Comparison of ENCODE assay signal across 25 mouse cellular contexts in the genomic region with DNA sequence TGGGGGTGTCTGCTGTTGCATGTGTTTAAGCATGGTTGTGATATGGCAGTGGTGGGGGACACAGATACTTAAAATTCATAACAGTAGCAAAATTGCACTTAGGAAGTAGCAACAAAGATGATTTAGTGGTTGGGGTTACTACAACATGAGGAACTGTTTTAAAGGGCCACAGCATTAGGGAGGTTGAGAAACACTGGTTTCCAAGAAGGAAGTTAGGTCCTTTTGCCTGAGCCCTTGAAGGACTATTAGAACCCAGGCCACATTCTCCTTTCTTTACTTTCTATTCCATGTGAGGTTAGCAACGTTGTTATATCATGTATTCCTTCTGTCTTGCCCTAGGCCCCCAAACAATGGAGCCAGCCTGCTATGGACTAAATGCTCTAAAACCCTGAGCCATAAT.
A peak's percentile ranks its signal among the peaks of the same experiment; 100 is the strongest.
DNase-seq lines count a peak whose midpoint lies in the region; ATAC-seq lines count a peak whose summit lies in the region.
"Had no signal": no experiment of that assay in that cellular context is flagged by ENCODE, and none has a peak within 500 bp of the region (broad histone marks: within the 10 kb centered on the region; RNA-seq: fewer than 3 reads in every experiment).

No protein-coding gene starts in this region.

- H3K9ac ChIP-seq in kidney, embryonic 15.5 days = no peak overlapping the region
- H3K9ac ChIP-seq: forebrain, postnatal 0 days; heart, embryonic 12.5 days; heart, embryonic 15.5 days; hindbrain, embryonic 12.5 days; hindbrain, embryonic 15.5 days had no signal

- peak overlapping the region; percentile 44 for H3K27ac ChIP-seq in macrophage
- no peak overlapping the region for H3K27ac ChIP-seq in kidney, embryonic 15.5 days
- no peak overlapping the region for H3K27ac ChIP-seq in hindbrain, embryonic 10.5 days
- H3K27ac ChIP-seq: forebrain, embryonic 10.5 days; gastrocnemius, adult 2 months; heart, embryonic 15.5 days; hindbrain, embryonic 12.5 days; hindbrain, embryonic 15.5 days had no signal

- peaks cover 55% of the 10 kb centered on the region; the same call in 1 of the 2 replicates for H3K79me2 ChIP-seq in macrophage (ENCODE audit: inconsistent target)

- 8% methylated on average over 1 of the region's 1 CpGs for WGBS in macrophage (ENCODE audit: missing documents)
- 84% methylated on average over 1 of the region's 1 CpGs for WGBS in kidney, embryonic 15.5 days
- 89% methylated on average over 1 of the region's 1 CpGs for WGBS in hindbrain, embryonic 10.5 days

- ATAC-seq in common myeloid progenitor, adult 5-6 weeks (replicated peaks; ENCODE audit: low read depth, poor library complexity, severe bottlenecking) = peak; percentile 17; the same call in 1 of the 2 replicates
- no peak for ATAC-seq in kidney, embryonic 15.5 days (replicated peaks; ENCODE audit: low FRiP score)
- ATAC-seq: CD4-positive, CD25-positive, alpha-beta regulatory T cell, adult 4 months; forebrain, embryonic 14.5 days; forebrain, postnatal 0 days had no signal

- no peak overlapping the region for H3K4me3 ChIP-seq in macrophage (ENCODE audit: inconsistent target)
- H3K4me3 ChIP-seq in kidney, embryonic 15.5 days (replicated peaks) = no peak overlapping the region
- H3K4me3 ChIP-seq in hindbrain, embryonic 10.5 days = no peak overlapping the region
- H3K4me3 ChIP-seq: forebrain, embryonic 10.5 days; gastrocnemius, adult 2 months; heart, embryonic 12.5 days; heart, embryonic 15.5 days; hindbrain, embryonic 12.5 days; hindbrain, embryonic 15.5 days had no signal

- H3K9me3 ChIP-seq in kidney, embryonic 15.5 days (replicated peaks) = no peaks in the 10 kb centered on the region
- 0 out of 2 replicates have a peak, but pooled peaks cover 2% of the 10 kb centered on the region for H3K9me3 ChIP-seq in hindbrain, embryonic 10.5 days
- H3K9me3 ChIP-seq: forebrain, embryonic 10.5 days; heart, embryonic 15.5 days; hindbrain, embryonic 12.5 days; hindbrain, embryonic 15.5 days had no signal

- H3K4me2 ChIP-seq in kidney, embryonic 15.5 days = no peak overlapping the region
- H3K4me2 ChIP-seq: heart, embryonic 12.5 days; heart, embryonic 15.5 days; hindbrain, embryonic 12.5 days; hindbrain, embryonic 15.5 days had no signal

- H3K27me3 ChIP-seq in kidney, embryonic 15.5 days = no peaks in the 10 kb centered on the region
- no peaks in the 10 kb centered on the region for H3K27me3 ChIP-seq in hindbrain, embryonic 10.5 days (ENCODE audit: insufficient read depth, poor library complexity, severe bottlenecking)
- H3K27me3 ChIP-seq: heart, embryonic 12.5 days; heart, embryonic 15.5 days; hindbrain, embryonic 12.5 days; hindbrain, embryonic 15.5 days had no signal

- peaks cover 33% of the 10 kb centered on the region for H3K4me1 ChIP-seq in kidney, embryonic 15.5 days
- peaks cover 8% of the 10 kb centered on the region for H3K4me1 ChIP-seq in hindbrain, embryonic 10.5 days (replicated peaks)

- peak; percentile 39 for DNase-seq in 416B (ENCODE audit: low read depth)
- DNase-seq in hindbrain, embryonic 10.5 days (ENCODE audit: low spot score) = no peak
- no peak for DNase-seq in testis, postnatal 14 days (ENCODE audit: low spot score)
- DNase-seq: adrenal gland, adult 2 months; adrenal gland, postnatal 14 days; cerebellum, adult 11-12 months; cerebellum, adult 8-10 months; cerebellum, postnatal 10 days; cerebellum, postnatal 36 days; forebrain, postnatal 0 days; gastrocnemius, adult 2 months; gastrocnemius, postnatal 14 days; heart, adult 18-20 months; heart, postnatal 10 days; heart, postnatal 36 days had no signal

- no peaks in the 10 kb centered on the region; the same call in 1 of the 2 replicates for H3K36me3 ChIP-seq in macrophage (ENCODE audit: inconsistent target)
- peaks cover 40% of the 10 kb centered on the region for H3K36me3 ChIP-seq in kidney, embryonic 15.5 days
- peaks cover 46% of the 10 kb centered on the region for H3K36me3 ChIP-seq in hindbrain, embryonic 10.5 days
